11 mouse cellular contexts compared by ENCODE assay signal in the genomic region with DNA sequence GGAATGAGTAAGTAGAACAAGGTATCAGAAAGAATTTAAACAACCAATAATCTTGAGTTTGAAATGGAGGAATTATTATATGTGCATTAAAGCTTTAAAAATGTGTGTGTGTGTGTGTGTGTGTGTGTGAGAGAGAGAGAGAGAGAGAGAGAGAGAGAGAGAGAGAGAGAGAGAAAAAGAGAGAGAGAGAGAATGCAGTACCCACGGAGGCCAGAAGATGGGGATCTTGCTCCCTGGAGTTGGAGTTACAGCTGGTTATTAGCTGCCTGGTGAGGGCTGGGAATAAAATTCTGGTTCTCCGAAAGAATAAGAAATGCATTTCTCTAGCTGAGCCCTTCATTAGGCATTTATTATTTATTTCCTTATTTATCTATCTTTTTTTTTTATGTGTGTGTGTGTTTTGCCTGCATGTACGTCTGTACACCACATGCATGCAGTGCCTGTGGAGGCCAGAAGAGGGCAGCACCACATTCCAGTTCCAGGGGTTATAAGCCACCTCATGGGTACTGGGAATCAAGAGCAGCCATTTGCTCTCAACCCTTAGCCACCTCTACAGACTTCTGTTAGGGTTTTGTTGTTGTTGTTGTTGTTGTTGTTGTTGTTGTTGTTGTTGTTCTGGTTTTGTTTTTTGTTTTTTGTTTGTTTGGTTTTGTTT. TPM values are rescaled to one million over a fixed set of nuclear protein-coding genes. Genes with fewer than 3 reads are reported as not detected.
DNase-seq lines count a peak whose midpoint lies in the region; ATAC-seq and TF ChIP-seq lines count a peak whose summit lies in the region.
"Had no signal": no experiment of that assay in that cellular context is flagged by ENCODE, and none has a peak within 500 bp of the region (broad histone marks: within the 10 kb centered on the region; RNA-seq: fewer than 3 reads in every experiment).

No protein-coding gene starts in this region.

- no peaks in the 10 kb centered on the region for H3K27me3 ChIP-seq in liver, adult 2 months (ENCODE audit: control insufficient read depth, insufficient read depth, low read length)
- H3K27me3 ChIP-seq in liver, embryonic 11.5 days (replicated peaks; ENCODE audit: control insufficient read depth, insufficient read depth, low read length), result no peaks in the 10 kb centered on the region

- H3K4me2 ChIP-seq in liver, embryonic 11.5 days, result no peak overlapping the region

- no peak overlapping the region for H3K9ac ChIP-seq in liver, adult 2 months (ENCODE audit: low read depth, low read length)
- H3K9ac ChIP-seq in liver, embryonic 11.5 days (ENCODE audit: low read depth, low read length), result no peak overlapping the region

- TF ChIP-seq CTCF in liver, adult 2 months (IDR thresholded peaks at IDR 0.05; ENCODE audit: low read depth, low read length), result peak; percentile 45
- TF ChIP-seq CTCF in brain, embryonic 14.5 days (IDR thresholded peaks at IDR 0.05; ENCODE audit: borderline replicate concordance, extremely low read depth, insufficient read depth, insufficient read length), result peak; percentile 35; the same call in 1 of the 2 replicates

- TF ChIP-seq POLR2A in liver, adult 2 months (IDR thresholded peaks at IDR 0.05; ENCODE audit: extremely low read depth, insufficient read depth, low read length), result no peak
- TF ChIP-seq POLR2A in brain, embryonic 14.5 days (IDR thresholded peaks at IDR 0.05; ENCODE audit: borderline replicate concordance, extremely low read depth, insufficient read depth, insufficient read length, poor library complexity, severe bottlenecking), result no peak

- no peaks in the 10 kb centered on the region for H3K36me3 ChIP-seq in liver, adult 2 months (ENCODE audit: control insufficient read depth, insufficient read depth, low read length)
- H3K36me3 ChIP-seq in liver, embryonic 11.5 days (ENCODE audit: control insufficient read depth, insufficient read depth, low read length), result no peaks in the 10 kb centered on the region

- no peaks in the 10 kb centered on the region for H3K4me1 ChIP-seq in liver, adult 2 months (ENCODE audit: control insufficient read depth, insufficient read depth, low read length)
- no peaks in the 10 kb centered on the region for H3K4me1 ChIP-seq in liver, embryonic 11.5 days (replicated peaks; ENCODE audit: control insufficient read depth, insufficient read depth, low read length)
- H3K4me1 ChIP-seq: megakaryocyte, embryonic 14.5 days had no signal

- no peak overlapping the region for H3K4me3 ChIP-seq in liver, adult 2 months (ENCODE audit: insufficient read depth, low read depth, low read length)
- no peak overlapping the region for H3K4me3 ChIP-seq in liver, embryonic 11.5 days (ENCODE audit: low read depth, low read length)
- H3K4me3 ChIP-seq: megakaryocyte, embryonic 14.5 days had no signal

- H3K9me3 ChIP-seq in liver, embryonic 11.5 days (ENCODE audit: control insufficient read depth, low read length), result no peaks in the 10 kb centered on the region

- 49% methylated on average over 3 of the region's 3 CpGs for WGBS in liver, adult 2 months
- WGBS in liver, embryonic 11.5 days, result 39% methylated on average over 3 of the region's 3 CpGs

- H3K27ac ChIP-seq in liver, adult 2 months (replicated peaks; ENCODE audit: insufficient read depth, low read depth, low read length), result no peak overlapping the region
- H3K27ac ChIP-seq in liver, embryonic 11.5 days (ENCODE audit: low read depth, low read length), result no peak overlapping the region

- DNase-seq in CD4-positive, CD25-positive, alpha-beta regulatory T cell, adult 2 months (ENCODE audit: low read depth, low spot score), result peak; percentile 25
- no peak for DNase-seq in liver, adult 2 months (ENCODE audit: extremely low read depth, low read depth, low spot score)
- DNase-seq in liver, embryonic 11.5 days (ENCODE audit: low spot score), result no peak
- DNase-seq in brain, embryonic 14.5 days (ENCODE audit: low read depth), result no peak
- peak; percentile 47 for DNase-seq in testis, postnatal 14 days (ENCODE audit: low spot score)
- no peak for DNase-seq in left cerebral cortex, adult 11 months (ENCODE audit: low spot score)
- DNase-seq in MN1 (ENCODE audit: low spot score), result no peak
- DNase-seq: layer of hippocampus, postnatal 36 days had no signal

- no peak for ATAC-seq in CD4-positive, CD25-positive, alpha-beta regulatory T cell, adult 4 months
- ATAC-seq in liver, embryonic 11.5 days (replicated peaks; ENCODE audit: low FRiP score), result no peak

- H3K79me2 ChIP-seq in liver, adult 2 months (ENCODE audit: control insufficient read depth, insufficient read depth, low read length), result no peaks in the 10 kb centered on the region

RNA-seq across cellular contexts. Expression of a gene that starts 13.9 kb away (rescaled TPM):
- polyA plus RNA-seq in CD4-positive, CD25-positive, alpha-beta regulatory T cell, adult 4 months (2017; shearing (Covaris generic)), result under 1 TPM in 1 of 2 experiments, not detected in 1; 0.15 TPM
- total RNA-seq in liver, adult 2 months (2014; rRNA removed), result 0.07 and 0.28 TPM in 2 replicates
- polyA plus RNA-seq in liver, adult 2 months (2012; rRNA removed), result 0.09 and 0.35 TPM in 2 replicates
- 0.75 and 0.79 TPM in 2 replicates for polyA plus RNA-seq in liver, embryonic 11.5 days (2014; fragmentation: Nextera tagmentation; extraction: Ambion mirVana)
- polyA plus RNA-seq in brain, embryonic 14.5 days (2012; rRNA removed), result 13.3 and 13.6 TPM in 2 replicates
- total RNA-seq: hematopoietic stem cell, adult 5-6 weeks had no signal

Comparison
In these comparisons a context has a peak if more than half of its experiments do, and no peak if none do; other contexts are left out.
1. DNase-seq: peak in CD4-positive, CD25-positive, alpha-beta regulatory T cell, adult 2 months (single experiment) and testis, postnatal 14 days (single experiment); none in liver, adult 2 months (single experiment), liver, embryonic 11.5 days (single experiment), brain, embryonic 14.5 days (single experiment), left cerebral cortex, adult 11 months (single experiment) and MN1 (single experiment).